Mouse (Mus musculus) cerebellum, postnatal 14 days (tissue): ENCODE measurements around the gene Aldh3b1.
"Not testable (repeated sequence)": the region's sequence is repeated elsewhere in the genome, so short reads cannot be mapped to it uniquely, and the experiment has no call there.

Experiments used
- DNase-seq, 2 experiments: peaks; one replicate each; pipeline ENCODE4 v3.0.0; 2021; ENCODE audit warnings: mixed read lengths in 2 of 2

Gene Aldh3b1

DNA sequence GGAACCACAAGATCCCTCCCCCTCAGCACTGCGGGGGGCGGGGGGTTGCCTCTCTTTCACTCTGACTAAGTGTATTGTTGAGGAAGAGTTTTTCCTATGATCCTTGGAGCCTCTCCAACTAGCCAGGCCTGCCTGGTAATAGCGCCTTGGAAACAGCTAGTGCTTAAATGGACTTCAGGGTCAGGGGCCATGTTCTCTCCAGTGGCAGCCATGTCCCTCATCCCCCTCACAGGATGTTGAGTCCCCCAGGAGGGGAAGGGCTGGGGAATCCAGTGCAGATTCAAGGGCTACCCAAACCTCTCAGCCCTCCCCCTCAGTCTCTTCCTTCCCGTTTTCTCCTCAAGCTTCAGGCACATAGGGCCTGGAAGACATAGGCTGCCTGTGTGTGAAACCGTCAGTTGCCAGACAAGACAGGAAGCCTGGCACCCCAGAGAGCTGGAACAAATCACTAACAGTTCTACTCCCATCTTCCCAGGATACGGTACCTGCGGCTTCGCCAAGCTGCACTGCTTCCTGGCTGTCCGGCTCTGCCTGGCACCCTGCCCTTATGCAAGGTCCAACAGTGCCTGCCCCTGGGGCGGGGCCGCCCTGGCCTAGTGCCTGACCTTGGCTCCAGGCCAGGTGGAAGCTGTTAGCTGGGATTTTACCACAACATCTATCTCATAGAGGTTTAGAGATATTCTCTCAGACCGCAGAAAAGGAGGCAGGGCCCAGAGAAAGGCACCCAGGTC, at the start of gene Aldh3b1:
TSS of gene Aldh3b1 (minus strand) at position 598 of the 731 bp plus-strand sequence.
- DNase-seq = peak; percentile 86 to 92

DNA sequence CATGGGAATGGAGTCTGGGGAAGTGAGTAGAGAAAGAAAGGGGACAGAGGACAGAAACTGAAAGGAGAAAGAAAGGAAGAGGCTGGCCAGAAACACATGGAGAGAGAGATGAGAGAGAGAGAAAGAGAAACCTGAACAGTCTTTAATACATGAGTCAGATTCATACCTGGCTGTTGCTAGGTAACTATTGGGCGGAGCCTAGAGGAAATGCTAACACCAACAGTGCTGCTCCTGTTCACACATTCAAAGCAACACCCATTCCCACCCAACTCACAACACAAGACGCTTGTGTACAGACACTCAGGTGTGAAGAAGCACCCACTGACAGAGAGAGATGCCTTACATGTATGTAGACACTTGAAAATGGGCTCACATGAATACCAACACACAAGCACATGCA, 46.3 kb upstream of the Aldh3b1 start:
- DNase-seq = no peak

DNA sequence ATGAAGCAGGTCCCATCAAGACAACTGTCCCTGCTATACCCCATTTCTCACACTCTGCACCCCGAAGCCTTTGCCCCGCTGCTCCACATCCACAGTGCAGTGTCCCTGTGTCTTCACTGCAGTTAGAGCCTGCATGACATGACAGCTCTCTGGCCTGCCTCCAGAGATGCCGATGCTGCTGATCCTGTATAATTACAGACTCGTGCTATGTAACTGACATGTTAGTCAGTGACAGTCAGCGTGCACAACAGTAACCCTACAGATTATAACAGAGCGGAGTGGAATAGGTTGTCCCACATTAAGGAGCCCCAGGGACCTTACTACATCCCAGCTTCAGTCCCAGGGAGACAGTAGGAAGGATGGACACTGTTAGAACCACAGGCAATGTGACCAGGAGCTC, 45.0 kb upstream of the Aldh3b1 start:
- not testable (repeated sequence) for DNase-seq

DNA sequence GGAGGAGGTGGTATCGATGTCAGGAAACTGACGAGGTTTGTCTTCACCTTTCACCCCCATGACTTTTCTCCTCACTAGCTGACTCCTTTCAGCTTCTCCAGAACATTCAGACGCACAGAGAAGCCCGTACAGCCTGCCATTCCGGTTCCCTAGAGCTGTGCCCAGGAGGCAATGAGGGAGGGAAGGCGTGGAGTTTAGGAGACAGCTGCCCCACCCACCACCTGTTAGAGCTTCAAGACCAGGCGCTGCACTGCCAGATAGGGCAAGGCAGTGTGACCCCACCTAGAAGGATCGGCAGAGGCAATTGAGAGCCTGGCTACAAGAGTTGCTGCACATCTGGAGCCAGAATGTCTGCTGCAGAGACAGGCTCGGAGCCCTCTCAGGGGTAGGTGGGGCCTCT, 42.6 kb upstream of the Aldh3b1 start, which contains the start of gene Aldh3b2:
TSS of gene Aldh3b2 (plus strand) at position 100 of the 400 bp plus-strand sequence.
- no peak for DNase-seq

DNA sequence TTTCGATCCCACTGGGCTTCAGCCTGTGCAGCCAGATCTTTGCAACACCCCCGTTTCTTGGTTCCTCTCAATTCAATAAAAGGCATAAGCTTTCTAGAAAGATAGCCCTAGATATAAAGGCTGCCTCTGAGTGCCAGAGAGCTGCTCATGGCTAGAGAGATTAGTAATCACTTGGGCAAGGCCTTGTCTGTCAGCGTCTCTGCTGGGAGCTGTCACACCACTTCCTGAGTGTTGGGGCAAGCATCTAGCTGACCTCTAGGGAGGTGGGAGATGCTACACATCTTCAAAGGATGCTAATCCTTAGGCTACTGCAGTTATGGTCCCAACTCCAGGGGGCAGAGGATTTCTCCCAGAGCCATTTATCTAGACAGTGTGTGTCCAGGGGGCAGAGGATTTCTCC, 37.6 kb upstream of the Aldh3b1 start:
- no peak for DNase-seq

DNA sequence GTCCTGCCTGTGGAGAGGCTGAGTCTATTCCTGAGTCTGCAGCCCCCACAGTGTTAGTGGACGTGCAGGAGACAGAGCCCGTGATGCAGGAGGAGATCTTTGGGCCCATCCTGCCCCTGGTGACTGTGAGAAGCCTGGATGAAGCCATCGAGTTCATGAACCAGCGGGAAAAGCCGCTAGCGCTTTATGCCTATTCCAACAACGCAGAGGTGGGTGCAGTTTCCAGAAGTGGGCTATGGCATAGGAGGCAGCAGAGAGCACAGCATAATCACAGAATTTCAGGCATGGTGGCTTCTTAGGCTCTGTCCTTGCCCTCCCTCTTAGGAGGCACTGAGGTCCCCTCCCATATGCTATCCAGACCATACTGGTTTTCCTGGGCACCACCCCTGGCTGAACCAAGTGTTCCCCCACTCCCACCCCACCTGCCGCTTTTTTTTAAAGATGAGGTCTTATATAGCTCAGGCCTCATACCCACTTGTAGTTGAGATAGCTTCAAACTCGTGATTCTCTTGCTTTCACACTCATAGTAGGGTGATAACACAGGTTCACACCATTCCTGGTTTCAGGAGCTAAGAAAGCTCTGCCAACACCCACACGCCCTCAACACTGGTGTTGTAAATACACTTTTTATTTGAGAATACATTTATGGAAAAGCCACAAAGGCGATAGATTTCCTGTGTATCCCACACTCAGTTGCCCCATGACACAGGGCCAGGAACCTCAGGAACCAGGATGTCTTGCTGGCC, 36.9 kb upstream of the Aldh3b1 start:
- peak in 1 of 2 experiments; percentile 31 for DNase-seq

DNA sequence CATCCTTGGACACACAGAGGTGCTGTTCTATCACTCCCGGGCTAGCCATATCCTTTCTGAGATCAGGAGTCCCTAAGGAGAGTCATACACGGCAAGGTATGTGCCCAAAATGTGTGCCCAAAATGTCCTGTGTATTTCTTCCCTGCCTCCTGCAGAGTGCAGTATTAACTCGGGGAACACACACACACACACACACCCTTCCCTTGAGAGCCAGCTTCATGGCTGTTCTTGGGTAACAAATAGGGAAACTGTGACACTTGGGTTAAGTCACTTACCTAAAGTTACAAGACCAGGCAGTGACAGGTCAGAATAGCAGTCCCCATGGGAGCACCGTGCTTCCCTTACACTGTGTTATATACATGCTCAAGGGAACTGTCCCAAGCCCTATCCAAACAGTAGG, 34.4 kb upstream of the Aldh3b1 start:
- DNase-seq = no peak

DNA sequence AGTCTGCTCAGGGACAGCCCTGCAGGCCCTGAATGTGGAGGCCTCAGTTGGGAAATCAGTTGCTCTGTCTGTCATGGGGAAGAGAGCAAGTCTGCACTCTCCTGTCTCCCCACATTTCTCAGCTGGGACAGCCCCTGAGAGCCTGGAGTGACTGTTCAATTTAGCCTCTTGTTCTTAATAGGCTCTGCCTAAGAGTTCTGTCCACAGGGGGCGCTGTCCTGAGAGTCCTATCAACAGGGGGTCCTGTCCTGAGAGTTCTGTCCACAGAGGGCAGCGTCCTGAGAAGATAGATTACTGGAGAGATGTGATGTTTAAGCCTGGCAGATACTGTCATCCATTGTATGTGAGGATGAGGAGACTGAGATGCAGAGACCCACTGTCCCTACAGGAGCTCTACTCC, 32.9 kb upstream of the Aldh3b1 start:
- peak in 1 of 2 experiments; percentile 63 for DNase-seq

DNA sequence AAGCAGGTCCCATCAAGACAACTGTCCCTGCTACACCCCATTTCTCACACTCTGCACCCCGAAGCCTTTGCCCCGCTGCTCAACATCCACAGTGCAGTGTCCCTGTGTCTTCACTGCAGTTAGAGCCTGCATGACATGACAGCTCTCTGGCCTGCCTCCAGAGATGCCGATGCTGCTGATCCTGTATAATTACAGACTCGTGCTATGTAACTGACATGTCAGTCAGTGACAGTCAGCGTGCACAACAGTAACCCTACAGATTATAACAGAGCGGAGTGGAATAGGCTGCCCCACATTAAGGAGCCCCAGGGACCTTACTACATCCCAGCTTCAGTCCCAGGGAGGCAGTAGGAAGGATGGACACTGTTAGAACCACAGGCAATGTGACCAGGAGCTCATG, 32.2 kb upstream of the Aldh3b1 start:
- not testable (repeated sequence) for DNase-seq

DNA sequence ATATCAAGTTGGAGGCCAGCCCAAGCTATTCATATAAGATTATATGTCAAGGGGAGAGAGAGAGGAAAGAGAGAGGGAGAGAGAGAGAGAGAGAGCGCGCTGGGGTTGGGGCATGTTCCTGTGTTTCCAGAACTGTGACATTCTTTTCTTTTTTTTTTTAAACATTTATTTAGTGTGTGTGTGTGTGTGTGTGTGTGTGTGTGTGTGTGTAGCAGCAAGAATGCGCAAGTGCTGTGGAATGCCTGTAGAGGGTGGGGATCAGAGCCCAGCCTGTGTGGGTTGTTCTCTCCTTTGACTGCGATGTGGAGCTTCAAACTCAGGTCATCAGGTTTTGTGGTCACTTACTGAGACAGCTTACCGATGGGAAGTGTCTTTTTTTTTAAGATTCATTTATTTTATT, 30.6 kb upstream of the Aldh3b1 start:
- DNase-seq = no peak

DNA sequence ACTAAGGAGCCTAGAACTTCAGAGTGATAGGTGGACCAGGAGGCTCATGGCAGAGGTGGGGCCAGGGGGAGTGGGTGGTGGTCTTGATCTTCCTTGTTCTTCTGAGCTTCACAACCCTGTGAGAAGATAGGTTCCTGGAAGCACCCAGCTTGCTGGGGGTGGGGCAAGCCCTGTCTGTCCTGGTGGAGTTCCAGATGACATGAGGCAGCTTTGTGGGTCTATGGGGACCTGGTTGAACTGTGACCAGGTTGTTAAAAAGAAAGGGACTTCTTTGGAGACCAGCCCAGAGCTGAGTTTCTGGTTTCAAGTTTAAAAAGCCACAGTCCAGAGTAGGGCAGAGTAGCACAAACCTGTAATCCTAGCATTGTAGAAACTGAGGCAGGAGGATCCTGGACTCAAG, 29.4 kb upstream of the Aldh3b1 start:
- DNase-seq = no peak

DNA sequence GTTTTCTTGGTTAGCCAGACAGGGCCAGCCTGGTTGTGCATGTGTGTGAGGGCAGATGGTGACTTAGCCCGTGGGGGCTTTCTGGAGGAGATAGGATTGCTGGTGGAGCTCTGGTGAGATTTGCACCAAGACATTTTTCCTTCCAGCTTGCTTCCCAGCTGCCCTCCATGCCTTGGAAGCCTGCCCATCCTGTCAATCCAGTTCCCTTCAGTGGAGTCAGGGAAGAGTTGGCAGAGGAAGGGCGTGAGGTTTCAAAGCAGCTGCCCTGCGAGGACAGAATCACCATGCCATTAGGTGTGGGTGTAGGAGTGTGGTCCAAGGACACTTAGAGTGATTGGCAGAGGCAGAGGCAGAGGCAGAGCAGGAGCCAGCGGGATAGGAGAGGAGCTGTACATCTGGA, 28.9 kb upstream of the Aldh3b1 start, which contains the start of gene Aldh3b3:
TSS of gene Aldh3b3 (plus strand) at position 176 of the 400 bp plus-strand sequence.
- peak; percentile 37 to 78 for DNase-seq

DNA sequence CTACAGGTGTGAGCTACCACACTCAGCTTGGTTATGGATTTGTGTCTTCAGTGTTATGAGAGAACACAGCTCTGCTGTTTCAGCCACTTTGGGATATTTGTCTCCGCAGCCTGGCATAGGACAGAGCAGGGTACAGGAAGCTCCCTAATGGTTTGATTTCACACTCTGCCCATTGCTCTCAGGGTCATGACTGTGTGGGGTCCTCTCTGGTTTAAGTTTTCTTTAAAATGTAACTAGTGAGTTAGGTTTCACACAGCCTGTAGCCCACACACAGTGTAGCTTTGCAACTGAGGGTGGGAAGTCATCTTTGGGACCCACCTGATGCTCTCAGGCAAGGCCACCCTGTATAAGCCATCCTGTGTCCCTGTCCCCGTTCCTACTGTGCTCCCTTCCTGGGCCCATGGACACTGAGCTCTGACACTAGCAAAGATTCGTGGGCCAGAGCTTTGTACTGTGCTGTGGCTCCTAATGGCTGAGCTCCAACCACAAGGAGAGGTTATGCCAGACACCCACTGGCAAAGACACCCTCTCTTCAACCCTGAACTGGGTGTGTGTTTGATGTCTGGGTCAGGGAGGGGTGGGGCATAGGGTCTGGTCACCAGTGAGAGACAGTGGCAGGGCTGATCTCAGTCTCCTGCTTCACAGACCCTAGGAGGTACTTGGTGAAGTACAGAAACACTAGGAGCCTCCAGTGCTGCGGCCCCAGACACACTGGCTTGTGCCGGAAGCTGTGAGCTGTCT, 27.9 kb upstream of the Aldh3b1 start:
- DNase-seq = not testable (repeated sequence)

DNA sequence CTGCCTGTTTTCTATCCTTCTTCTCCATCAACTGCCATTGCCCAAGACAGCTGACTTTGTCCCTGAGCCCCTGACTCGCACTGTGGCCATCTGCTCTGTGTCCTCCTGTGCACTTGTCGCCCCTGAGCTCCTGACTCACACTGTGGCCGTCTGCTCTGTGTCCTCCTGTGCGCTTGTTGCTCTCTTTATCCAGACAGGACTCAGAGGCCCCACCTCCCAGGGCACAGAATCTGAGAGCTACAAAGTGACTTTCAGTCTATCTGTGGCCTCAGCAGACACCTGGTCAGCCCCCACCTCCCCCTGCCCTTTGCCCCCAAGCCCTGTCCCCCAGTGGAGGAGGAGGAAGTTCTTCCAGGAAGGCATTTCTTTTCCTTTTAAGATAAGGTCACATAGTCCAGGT, 26.2 kb upstream of the Aldh3b1 start:
- peak; percentile 56 to 58 for DNase-seq

DNA sequence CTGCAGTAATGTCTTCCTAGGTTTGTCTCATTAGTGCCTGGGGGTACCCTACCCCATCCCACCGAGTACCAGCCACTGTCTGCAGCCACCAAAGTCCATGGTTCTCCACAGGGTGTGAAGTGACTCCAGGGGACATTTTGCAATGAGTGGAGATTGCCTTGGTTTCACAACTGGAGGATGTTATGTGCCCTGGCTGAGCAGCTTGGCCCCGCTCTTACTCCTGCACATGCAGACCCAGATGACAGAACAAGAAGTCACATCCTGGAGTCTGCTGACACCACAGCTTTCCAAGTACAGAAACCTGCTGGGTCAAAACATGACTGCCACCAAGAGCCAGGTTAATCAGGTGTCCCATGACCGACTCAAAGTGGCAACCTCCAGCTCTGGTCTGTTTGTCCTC, 25.4 kb upstream of the Aldh3b1 start:
- DNase-seq = no peak

DNA sequence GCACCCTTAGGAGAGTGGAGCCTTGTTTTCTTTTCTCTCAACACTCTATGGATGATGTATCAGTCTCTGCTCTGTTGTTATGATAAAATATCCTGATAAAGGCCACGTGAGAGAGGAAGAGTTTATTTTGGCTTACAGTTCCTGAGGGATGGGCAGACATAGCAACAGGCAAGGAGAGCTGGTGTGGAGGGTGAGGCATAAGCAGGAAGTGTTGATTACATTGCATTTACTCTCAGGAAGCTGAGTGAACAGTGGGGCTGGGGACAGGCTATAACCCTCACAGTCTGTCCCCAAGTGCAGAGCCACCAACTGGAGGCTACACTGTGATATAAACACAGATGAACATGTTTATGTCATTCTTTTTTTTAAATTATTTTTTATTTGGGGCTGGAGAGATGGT, 22.5 kb upstream of the Aldh3b1 start:
- no peak for DNase-seq

DNA sequence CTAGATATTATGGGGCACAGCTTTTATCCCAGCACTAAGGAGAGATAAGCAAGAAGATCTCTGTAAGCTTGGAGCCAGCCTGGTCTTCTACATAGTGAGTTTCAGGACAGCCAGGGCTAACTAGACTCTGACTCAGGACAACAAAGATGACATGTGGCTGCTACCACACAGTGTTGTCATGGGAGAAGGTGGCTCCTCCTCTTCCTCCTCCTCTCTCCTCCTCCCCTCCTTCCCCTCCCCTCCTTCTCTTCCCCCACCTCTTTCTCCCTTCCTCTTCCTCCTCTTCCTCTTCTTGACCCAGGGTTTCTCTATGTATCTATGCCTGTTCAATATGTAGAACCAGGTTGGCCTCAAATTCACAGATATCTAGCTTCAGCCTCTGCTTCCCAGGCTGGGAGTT, 21.9 kb upstream of the Aldh3b1 start:
- no peak for DNase-seq

DNA sequence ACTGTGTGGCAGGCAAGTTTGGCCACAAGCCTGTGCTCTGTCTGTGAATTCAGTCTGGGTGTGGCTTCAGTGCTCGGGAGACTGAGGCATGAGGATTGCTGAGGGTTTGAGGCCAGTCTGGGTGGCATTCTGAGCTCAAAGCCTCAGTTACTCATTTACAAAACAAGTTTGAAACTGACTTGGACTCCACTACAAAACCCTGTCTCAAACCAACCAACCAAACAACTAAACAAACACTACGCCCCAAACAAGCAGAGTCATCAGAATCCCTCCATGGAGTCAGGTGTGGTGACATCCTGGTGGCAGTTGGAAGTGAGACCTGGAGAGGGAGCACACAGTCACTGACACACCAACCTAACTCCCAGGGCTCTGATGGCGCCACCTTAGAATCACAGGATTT, 20.7 kb upstream of the Aldh3b1 start:
- DNase-seq = no peak

DNA sequence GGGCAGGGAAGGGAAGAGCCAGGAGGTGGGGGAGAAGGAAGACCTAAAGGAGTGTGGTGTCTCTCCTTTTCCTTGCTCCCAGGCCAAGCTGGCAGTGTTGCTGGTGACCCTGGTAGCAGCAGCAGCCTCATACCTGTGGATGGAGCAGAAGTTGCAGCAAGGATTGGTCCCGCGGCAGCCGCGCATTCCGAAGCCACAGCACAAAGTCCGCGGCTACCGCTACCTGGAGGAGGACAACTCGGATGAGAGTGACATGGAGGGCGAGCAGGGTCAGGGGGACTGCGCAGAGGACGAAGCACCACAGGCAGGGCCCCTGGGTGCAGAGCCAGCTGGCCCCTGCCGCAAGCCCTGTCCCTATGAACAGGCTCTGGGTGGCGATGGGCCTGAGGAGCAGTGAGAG, 18.9 kb upstream of the Aldh3b1 start:
- DNase-seq = no peak

DNA sequence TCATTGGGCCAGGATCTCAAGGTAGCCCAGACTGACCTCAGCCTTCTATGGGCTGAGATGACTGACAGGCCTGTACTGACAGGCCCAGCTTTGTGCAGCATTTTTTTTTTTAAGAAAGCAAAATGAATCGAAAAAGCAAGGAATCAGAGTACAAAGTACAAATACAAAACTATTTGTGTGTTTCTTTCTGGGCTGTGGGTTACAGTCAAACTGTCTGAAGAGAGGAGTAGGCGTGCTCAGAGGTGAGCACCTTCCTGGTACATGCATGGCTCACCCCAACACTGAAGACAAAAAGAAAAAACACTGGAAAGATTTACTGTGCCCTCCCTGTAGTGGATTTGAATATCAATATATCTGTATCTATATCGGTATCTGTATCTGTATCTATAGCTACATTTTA, 18.2 kb upstream of the Aldh3b1 start:
- no peak for DNase-seq

DNA sequence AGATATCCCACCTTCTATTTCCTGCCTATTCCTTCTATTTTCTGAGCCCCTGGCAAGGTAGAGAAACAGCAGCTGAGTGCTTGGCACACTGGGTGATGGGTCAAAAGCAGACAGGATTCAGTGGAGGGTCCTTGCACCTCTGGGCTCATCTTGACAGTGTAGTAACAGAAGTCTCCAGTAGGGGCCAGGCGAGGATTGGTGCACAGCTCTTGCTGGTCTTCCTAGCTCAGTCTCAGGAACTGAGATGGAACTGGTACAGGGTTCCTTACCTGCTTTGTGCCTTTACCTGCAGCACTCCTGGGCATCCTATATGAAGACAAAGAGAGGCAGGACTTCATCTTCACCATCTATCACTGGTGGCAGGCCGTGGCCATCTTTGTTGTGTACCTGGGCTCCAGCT, 17.1 kb upstream of the Aldh3b1 start:
- DNase-seq = peak; percentile 89 to 90

DNA sequence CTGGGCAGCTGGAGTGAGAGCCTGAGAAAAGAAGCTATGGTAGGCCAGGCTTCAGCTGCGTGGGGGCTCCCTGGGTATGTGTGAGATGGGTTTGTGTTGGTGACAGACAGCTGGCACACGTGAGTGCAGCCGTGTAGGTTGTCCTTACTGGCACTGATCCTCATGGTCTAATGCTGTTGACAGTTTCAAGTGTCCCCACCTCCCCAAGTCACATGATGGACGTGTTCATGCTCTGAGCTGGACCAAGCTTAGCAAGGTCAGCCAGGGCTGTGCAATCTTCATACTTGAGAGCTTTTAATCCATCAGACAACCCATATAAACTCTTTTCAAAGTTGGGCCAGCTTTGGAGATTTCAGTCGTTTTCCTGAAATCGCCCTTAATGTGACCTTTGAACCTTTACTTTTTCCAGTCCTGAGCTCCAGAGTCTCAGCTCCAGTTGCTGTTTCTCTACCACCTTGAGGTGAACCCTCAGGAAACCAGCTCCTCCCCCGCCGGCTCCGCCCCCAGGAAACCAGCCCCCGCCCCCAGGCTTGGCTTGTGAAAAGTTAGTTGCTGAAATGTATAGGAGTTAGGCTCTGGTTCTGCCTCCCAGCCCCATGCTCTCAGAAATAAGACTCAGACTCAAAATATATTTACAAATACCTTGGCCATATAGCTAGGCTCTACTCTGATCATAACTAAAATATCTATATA, 16.4 kb upstream of the Aldh3b1 start:
- no peak for DNase-seq
